Mouse (Mus musculus) G1E (cell line): ENCODE measurements around the gene Acap3.

Experiments
- CTCF ChIP-seq: IDR thresholded peaks from 2 replicates; pipeline ENCODE4 v1.5.1; 2012; ENCODE audit warnings: low read depth, low read length, inconsistent platforms, mixed read lengths
- GATA1 ChIP-seq: IDR thresholded peaks from 2 replicates; pipeline ENCODE4 v1.6.1; 2012; ENCODE audit warnings: borderline replicate concordance, low read length, inconsistent platforms, mixed read lengths
- GATA2 ChIP-seq: IDR thresholded peaks from 2 replicates; pipeline ENCODE4 v1.6.1; 2012; ENCODE audit warnings: low read depth, low read length, inconsistent platforms, borderline replicate concordance

DNA sequence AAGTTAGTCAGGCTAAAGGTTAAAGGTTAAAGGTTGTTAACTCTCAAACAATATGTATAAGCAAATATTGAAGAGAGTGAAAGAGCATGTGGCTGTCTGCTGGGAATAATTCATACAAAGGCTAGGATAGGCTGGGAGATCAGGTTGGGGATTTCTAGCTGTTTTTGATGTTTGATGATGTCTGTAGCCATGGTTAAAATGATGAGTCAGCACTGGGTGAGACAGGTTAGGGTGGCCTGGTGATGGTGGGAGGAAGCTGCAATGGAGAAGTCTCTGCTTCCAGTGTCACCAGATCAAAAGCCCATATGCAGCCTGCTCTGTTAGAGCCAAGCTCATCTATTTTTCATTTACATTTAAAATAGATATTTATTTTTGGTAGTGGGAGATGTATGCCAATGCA lies 55.5 kb downstream of the Acap3 start:
- TF ChIP-seq CTCF (no peak), GATA2 (no peak), GATA1 (no peak)
